Mouse (Mus musculus): ENCODE measurements at regions not wholly inside any gene's neighbourhood (a gene's known extent, or its start where the extent isn't known, plus 50 kb on each side); places are given as distances from the start of the nearest gene placed in this dataset.

DNA sequence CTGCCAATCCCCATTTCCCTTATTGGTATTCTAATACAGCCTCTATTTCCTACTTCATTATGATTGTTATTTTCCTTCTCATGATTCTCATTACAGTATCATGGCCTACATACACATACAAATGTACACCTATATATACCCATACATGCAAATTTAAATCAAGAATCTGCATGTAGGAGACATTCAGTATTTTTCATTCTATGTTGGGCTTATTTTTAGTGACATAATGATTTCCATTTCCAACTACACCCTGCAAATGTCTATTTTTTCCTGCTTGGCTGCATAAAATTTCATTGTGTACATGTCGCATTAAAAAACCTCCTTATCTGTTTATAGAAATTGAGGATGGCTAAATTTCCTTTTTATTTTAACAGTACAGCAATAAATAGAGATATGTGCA lies 236.9 kb upstream of the Ghitm start:
- TF ChIP-seq CTCF (IDR thresholded peaks at IDR 0.05; ENCODE audit: borderline replicate concordance, extremely low read depth, insufficient read depth, insufficient read length) (no peak), POLR2A (IDR thresholded peaks at IDR 0.05; ENCODE audit: borderline replicate concordance, extremely low read depth, insufficient read depth, insufficient read length, poor library complexity, severe bottlenecking) (no peak)
- DNase-seq (ENCODE audit: low read depth), result no peak

DNA sequence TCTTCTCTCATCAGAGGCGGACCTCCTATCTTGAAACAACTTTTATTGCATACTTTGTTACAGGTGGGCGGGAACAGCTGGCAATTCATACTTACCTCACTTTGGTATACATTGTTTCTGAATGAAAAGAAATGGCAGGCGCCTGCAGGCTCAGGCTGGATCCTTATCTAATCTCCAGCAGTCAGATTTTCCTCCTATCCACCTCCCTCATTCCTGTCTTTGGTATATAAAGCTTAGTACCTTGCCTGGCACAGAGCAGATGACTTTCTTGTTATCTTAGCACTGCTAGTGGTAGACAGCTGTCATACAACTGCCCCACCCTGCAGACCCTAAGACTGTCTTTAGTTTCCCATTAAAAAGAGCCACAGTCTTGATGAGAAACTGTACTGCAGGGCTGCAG lies 226.8 kb upstream of the Ghitm start:
- no peak for DNase-seq (ENCODE audit: low read depth)
- no peak for TF ChIP-seq POLR2A (IDR thresholded peaks at IDR 0.05; ENCODE audit: borderline replicate concordance, extremely low read depth, insufficient read depth, insufficient read length, poor library complexity, severe bottlenecking)
- TF ChIP-seq CTCF (IDR thresholded peaks at IDR 0.05; ENCODE audit: borderline replicate concordance, extremely low read depth, insufficient read depth, insufficient read length), result no peak

DNA sequence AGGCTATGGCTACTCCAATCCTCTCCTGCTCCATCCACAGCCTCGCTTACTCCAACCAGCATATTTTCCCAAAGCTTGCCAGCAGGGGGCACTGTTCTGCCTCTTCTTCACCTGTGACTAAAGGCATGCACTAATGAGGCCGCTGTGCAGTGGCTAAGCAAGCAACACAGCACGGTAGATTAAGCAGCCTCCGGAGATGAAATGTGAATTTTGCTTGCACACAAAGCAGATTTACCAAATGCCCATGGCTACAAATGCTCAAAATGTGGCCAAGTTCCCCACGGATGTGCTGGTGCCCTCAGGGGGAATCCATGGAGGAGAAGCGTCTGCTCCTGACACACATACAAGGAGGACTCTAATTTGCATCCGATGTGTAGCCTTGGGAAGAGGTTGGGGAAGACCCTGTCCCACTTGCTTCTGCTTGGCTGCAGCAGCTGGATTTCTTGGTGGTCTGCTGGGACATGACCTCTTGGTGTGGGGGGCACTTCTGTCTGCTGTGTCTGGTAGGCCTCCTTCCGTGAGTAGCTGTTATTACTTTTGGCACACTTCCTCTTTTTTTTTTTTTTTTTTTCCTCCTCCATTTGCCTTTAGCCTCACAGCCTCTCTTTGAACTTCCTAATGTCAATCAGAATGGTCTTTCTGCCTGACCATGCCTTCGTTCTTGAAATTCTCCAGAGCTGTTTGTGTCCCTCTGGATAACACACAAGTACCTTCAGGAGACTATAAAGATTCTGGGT lies 221.1 kb upstream of the Ghitm start:
- TF ChIP-seq CTCF (IDR thresholded peaks at IDR 0.05; ENCODE audit: borderline replicate concordance, extremely low read depth, insufficient read depth, insufficient read length), result peak; percentile 79
- TF ChIP-seq POLR2A (IDR thresholded peaks at IDR 0.05; ENCODE audit: borderline replicate concordance, extremely low read depth, insufficient read depth, insufficient read length, poor library complexity, severe bottlenecking), result no peak
- DNase-seq (ENCODE audit: low read depth), result peak; percentile 92

DNA sequence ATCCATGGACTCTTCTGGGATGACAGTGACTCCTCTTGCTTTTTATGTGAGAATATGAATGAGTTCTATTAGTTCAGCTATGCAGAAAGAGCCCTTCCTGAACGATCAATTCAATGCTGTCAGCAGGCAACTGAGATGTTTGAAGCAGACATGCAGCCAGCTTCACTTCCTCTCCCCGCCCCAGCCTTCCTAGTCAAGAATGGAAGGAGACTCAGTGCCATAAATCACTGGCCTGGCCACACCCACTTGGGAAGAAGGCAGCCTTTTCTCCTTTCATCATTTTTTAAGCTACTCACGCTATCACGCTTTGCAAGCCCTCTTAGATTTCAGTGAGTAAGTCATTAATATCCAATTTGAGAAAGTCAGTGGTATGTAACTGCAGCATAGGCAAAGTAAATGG lies 188.3 kb upstream of the Ghitm start:
- peak; percentile 4 for DNase-seq (ENCODE audit: low read depth)
- TF ChIP-seq CTCF (IDR thresholded peaks at IDR 0.05; ENCODE audit: borderline replicate concordance, extremely low read depth, insufficient read depth, insufficient read length), result no peak
- TF ChIP-seq POLR2A (IDR thresholded peaks at IDR 0.05; ENCODE audit: borderline replicate concordance, extremely low read depth, insufficient read depth, insufficient read length, poor library complexity, severe bottlenecking), result no peak

DNA sequence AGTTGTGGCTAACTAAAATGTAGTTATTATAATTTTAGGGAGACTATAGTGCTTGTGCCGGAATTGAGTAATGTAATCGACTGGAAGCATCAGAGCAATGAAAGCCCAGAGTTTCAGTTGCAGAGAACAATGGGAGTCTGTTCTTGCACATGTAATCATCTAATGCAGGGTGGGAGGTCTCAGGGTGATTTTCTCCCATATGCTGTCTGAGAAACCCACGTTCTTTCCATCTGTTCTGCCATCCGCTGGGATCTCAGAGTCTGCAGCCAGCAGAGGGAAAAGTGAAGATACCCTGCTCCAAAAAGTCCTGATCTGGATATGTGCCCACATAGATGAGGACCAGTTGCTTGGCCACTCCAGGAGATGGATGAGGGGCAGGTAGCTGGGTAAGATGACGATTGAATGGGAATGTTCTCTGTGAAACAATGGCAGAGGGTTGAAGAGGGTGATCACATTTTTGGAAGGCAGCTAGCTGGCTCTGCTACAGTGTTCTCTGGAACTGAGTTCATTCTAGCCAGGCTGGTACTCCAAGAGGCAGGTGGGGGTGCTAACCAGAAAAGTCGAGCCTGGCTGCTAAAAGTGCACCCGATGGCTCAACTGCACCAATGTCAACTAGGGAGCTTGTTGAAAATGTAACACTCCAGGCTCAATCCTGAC lies 180.3 kb upstream of the Ghitm start:
- peak; percentile 64 for DNase-seq (ENCODE audit: low read depth)
- TF ChIP-seq POLR2A (IDR thresholded peaks at IDR 0.05; ENCODE audit: borderline replicate concordance, extremely low read depth, insufficient read depth, insufficient read length, poor library complexity, severe bottlenecking), result no peak
- no peak for TF ChIP-seq CTCF (IDR thresholded peaks at IDR 0.05; ENCODE audit: borderline replicate concordance, extremely low read depth, insufficient read depth, insufficient read length)

DNA sequence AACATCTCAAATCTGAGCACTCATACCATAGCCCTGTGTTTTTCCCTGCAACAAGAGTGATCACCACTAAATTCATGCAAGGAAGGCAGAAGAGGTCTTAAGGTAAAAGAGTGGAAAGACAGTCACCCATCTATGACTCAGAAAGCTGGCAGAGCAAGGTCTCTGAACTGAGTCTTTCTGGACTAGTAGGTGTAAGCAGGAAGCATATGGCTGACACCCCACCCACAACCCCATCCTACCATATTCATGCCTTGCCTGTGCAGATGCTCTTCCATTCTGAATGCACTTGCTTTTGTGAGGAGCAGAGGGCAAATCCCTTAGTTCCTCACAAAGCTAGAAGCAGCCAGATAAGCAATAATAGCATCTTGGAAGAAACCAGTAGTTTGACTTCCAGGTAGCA lies 178.8 kb upstream of the Ghitm start:
- no peak for DNase-seq (ENCODE audit: low read depth)
- TF ChIP-seq CTCF (IDR thresholded peaks at IDR 0.05; ENCODE audit: borderline replicate concordance, extremely low read depth, insufficient read depth, insufficient read length), result no peak
- TF ChIP-seq POLR2A (IDR thresholded peaks at IDR 0.05; ENCODE audit: borderline replicate concordance, extremely low read depth, insufficient read depth, insufficient read length, poor library complexity, severe bottlenecking), result no peak

DNA sequence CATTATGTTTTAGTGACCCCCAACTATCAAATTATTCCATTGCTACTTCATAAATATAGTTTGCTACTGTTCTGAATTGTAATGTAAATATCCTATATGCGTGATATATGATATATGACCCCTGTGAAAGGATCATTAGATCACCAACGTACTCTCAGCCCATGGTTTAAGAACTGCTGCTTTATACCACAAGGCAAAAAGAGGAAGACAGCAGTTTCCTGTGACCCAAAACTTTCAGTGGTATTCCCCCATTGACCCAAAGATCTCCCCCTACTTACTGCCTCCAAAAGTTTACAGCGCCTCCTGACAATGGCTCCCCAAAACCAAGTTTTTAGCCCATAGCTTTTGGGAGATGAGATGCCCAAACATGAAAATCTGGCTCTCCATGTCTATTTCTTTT lies 177.8 kb upstream of the Ghitm start:
- TF ChIP-seq POLR2A (IDR thresholded peaks at IDR 0.05; ENCODE audit: borderline replicate concordance, extremely low read depth, insufficient read depth, insufficient read length, poor library complexity, severe bottlenecking) (no peak), CTCF (IDR thresholded peaks at IDR 0.05; ENCODE audit: borderline replicate concordance, extremely low read depth, insufficient read depth, insufficient read length) (no peak)

DNA sequence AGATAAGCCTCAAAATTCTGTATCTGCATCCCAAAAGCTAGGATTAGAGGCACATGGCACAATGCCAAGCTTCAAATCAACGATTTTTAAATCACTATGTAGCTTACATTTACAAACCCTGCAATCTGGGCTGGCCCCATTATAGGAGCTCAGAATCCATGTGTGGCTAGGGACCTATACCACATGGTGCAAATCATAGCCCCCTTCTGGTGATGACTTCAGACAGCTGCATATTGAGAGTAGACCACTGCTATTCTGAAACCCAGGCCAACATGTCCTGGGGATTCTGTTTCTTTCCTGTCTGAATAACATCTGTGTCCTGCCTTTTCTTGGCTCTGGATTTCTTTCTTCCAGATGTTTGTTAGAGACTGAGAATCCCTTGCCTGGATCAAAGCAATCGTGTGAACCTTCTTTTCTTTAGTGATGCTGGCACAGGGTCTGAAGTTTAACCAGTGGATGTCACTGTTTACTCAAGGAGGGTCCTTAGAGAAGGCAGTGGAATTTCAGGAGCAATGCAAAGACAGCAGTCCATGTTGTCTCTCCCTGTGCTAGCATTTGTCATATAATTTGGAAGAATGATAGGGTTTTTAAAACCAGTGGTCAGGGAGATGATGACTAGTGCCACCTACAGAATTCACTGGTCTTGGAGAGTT lies 171.7 kb upstream of the Ghitm start:
- TF ChIP-seq CTCF (IDR thresholded peaks at IDR 0.05; ENCODE audit: borderline replicate concordance, extremely low read depth, insufficient read depth, insufficient read length) (peak; percentile 13; the same call in 1 of the 2 replicates), POLR2A (IDR thresholded peaks at IDR 0.05; ENCODE audit: borderline replicate concordance, extremely low read depth, insufficient read depth, insufficient read length, poor library complexity, severe bottlenecking) (no peak)
- peak; percentile 38 for DNase-seq (ENCODE audit: low read depth)

More for the DNA sequence above, 177.8 kb upstream of the Ghitm start:
- DNase-seq (ENCODE audit: low read depth), result no peak

DNA sequence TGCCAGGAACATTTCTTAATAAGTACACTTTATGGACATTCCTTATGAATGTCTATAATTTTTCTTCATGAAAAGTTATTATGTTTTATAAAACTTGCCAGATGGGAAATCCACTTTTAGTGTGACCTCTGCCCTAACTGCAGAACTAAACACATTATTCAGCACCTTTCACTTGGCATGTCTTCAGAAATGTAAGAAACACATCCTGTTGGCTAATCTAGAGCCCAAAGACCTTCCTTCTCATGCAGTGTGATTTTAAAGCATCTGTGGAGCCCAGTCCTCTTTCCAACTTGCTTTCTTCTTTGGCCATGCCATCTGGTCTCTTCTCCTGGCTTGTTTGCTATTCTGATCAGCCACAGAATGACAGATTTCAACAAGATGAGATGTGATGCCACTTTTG lies 163.6 kb upstream of the Ghitm start:
- DNase-seq (ENCODE audit: low read depth), result no peak

DNA sequence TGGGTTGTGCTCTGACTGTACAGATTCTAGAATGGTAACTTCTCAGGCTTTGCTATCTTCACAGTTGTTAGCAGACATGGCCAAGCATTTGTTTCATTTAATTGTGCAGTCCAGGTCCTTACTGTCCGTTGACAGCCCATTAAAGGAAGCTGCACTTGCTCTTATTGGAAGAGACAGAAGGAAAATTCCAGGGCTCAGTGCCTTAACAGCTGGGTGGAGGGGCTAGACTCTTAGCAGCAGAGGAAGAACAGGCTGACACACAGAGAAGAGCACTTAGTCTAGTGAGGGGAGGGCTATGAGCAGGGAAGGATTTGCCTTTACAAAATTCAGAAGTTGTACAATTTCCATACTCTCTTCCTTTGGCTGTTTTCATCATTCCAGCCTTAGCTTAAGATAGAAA lies 161.5 kb upstream of the Ghitm start:
- TF ChIP-seq POLR2A (IDR thresholded peaks at IDR 0.05; ENCODE audit: borderline replicate concordance, extremely low read depth, insufficient read depth, insufficient read length, poor library complexity, severe bottlenecking), result no peak
- TF ChIP-seq CTCF (IDR thresholded peaks at IDR 0.05; ENCODE audit: borderline replicate concordance, extremely low read depth, insufficient read depth, insufficient read length), result no peak
- no peak for DNase-seq (ENCODE audit: low read depth)

More for the DNA sequence above, 163.6 kb upstream of the Ghitm start:
- no peak for TF ChIP-seq POLR2A (IDR thresholded peaks at IDR 0.05; ENCODE audit: borderline replicate concordance, extremely low read depth, insufficient read depth, insufficient read length, poor library complexity, severe bottlenecking)
- no peak for TF ChIP-seq CTCF (IDR thresholded peaks at IDR 0.05; ENCODE audit: borderline replicate concordance, extremely low read depth, insufficient read depth, insufficient read length)

DNA sequence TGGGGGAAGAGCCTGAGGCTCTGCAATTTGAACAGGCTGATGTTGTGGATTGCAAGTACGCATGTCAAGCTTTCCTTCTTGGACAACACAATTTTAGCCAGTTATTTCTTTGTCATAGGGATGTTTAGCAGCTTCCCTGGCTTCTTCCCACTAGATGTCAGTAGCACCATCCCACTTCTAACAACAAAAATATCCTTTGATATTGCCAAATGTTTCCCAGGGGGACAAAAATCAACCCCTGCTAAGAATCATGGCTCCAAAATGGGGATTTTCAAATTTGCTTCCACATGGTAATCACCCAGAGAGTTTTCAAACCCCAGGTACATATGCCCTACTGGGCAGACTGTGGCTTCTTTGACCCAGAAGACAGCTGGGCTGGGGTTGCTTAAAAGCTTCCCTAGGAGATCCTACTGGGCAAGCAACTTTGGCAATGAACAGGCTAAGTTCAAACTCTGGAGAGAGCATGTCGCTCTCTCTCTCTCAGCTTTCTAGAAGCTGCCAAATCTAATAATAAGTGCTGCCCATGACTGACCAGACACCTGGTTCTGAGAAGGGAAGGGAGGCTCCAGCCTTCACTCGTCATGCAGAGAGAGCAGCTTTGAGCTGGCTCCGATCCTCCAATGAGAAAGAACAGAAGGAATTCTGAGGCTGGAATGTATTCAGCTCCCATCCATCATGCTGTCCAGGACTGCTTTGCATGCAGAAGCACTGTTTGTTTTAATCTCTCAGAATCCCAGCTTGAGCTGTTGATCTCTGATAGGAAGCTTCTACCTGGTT lies 157.2 kb upstream of the Ghitm start:
- DNase-seq (ENCODE audit: low read depth), result peak; percentile 36
- no peak for TF ChIP-seq POLR2A (IDR thresholded peaks at IDR 0.05; ENCODE audit: borderline replicate concordance, extremely low read depth, insufficient read depth, insufficient read length, poor library complexity, severe bottlenecking)
- TF ChIP-seq CTCF (IDR thresholded peaks at IDR 0.05; ENCODE audit: borderline replicate concordance, extremely low read depth, insufficient read depth, insufficient read length), result no peak

Measured in brain, embryonic 14.5 days (tissue).